Mouse (Mus musculus) NIH3T3 (cell line): ENCODE data around the gene Clcn3.

ENCODE experiments used
- DNase-seq: peaks from one replicate; pipeline ENCODE4 v3.0.0-alpha.2; 2012; ENCODE audit warnings: low read depth

Gene Clcn3

DNA sequence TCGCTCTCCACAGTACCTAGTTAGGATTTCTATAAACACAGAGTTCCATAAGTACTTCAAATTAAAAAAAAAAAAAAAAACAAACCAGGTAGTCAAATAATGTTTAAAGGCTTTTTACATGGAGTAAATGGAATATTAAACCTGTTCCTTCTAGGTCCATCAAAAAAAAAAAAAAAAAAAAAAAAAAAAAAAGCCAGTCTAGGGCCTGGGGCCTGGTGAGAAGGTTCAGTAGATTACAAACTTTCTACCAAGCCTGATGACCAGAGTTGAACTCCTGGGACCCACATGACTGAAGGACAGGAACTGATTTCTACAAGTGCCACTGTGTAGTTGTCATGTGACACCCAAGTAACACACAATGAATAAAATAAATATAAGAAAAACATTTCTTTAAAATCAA is 31.3 kb downstream of the Clcn3 start:
- DNase-seq: no peak

DNA sequence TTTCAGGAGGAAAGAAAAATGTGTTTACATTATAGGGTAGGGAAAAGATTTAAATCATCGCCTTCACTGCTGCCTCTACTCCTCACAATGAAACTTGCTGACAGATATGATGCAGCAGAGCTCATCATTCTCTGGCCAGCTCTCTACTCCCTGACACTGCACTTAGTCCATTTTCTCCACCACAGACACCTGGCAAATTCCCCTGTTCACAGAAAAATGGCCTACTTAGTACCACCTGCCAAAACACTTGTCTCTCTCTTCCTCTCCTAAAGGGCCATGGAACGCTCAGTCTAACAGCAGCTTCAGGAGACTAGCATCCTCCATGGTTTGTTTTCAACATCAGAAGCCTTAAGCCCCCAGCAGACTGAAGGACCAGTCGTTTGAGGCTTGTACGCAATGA is 31.8 kb downstream of the Clcn3 start:
- peak; percentile 37 for DNase-seq

DNA sequence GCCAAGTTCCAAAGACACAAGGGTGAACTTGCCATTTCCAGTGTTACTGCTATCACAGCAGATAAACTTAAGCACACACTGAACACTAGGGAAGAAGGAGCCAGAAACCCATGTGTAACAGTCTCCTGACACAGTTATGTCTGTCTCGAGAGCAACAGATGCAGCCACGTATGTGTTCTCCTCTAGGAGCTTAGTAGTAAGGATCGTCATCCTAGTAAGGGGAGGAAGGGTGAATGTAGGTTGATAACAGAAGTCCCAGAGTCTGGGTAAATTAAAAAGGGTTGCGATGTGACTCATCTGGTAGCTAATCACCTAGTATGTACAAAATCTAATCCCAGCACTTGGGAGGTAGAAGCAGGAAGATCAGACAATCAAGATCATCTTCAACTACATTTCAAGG is 33.2 kb downstream of the Clcn3 start:
- no peak for DNase-seq

DNA sequence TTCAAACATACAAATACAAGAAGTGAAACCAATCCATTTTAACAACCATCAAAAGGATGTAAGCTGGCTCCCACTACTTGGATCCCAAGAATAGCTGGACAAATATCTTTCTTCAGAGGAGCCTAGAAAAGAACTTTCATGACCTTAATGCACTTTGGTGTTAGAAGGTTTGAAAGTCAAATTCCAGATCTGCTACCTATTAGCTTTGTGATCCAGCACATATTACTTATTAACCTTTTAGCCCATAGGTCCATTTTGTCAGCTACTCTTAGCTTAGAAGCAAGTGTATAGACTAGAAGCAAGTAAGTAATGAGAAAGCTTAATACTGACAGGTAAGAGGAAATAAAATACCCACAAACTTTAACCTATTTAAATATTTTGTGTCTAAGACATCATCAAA is 35.6 kb downstream of the Clcn3 start:
- DNase-seq: no peak

DNA sequence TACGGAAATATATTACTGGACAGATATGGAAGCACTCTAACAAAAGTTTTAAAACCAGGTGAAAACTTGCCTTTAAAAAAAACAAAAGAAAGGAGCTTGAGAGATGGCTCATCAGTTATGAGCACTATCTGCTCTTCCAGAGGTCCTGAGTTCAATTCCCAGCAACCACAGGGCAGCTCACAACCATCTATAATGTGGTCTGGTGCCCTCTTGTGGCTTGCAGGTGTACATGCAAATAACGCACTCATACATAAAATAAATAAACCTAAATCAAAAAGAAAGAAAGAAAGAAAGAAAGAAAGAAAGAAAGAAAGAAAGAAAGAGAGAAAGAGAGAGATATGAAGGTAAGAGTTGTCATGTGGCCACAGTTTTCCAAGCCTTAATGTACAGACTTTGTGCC is 40.2 kb downstream of the Clcn3 start:
- DNase-seq: peak; percentile 25

DNA sequence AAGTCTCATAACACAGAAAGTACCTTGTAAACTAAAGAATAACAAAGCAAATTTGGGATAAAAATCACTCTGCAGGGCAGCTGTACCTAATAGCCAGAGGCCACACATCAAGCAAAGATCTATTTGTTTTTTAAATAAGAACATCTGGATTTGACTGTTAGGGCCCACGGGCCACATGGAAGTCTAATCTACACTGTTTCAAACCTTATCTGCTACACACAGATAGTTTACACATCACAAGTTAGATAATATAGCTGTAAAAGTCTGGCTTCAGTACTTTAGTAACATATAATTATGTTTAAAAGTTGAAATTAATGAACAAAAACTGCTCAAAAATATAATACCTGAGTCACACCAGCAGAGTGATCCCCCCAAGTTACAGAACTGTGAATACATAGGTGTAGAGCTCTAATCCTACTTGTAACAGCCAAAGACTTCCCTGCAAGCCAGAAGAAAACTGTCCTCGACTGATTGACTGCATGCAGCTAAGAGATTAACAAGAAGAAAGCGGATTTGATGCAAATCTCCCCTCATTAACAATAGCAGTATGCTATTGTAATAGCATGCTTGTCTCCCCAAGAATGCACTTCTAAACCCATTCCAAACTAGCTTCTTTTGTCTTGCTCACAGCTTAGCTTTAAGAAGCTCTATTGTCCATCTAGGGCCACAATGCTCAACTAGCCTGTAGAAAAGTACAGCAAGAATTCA is 44.2 kb downstream of the Clcn3 start:
- no peak for DNase-seq

DNA sequence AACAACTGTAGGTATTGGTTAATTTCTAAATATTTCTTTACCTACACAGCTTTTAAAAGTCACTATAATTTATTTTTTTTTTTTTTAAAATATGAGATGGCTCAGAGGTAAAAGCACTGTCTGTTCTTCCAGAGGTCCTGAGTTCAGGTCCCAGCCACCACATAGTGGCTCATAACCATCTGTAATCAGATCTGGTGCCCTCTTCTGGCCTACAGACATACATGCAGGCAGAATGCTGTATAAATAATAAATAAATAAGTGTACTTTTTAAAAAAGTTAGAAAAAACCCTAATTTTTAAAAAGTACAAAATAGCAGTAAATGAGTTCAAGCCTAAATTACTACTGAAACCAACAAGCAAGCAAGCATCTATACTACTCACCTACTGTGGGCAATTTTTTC is 49.5 kb downstream of the Clcn3 start:
- DNase-seq: no peak

DNA sequence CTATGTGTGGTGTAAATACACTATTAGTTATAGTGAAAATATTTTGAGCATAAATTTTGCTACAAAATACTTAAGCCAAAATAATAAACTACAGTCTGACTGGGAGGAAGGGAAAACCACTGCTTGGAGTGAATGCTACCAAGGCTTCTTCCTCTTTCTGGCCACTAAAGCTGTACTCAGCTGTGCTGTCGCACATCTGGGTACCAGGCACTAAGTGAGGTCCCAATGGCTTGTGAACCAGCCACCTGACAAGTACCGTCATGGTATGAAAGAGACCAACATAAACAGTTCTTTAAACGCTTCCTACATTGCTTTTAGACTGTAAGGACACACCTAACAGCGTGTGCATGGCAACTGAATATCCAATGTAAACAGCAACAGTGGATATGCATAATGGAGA is 62.9 kb downstream of the Clcn3 start:
- no peak for DNase-seq

DNA sequence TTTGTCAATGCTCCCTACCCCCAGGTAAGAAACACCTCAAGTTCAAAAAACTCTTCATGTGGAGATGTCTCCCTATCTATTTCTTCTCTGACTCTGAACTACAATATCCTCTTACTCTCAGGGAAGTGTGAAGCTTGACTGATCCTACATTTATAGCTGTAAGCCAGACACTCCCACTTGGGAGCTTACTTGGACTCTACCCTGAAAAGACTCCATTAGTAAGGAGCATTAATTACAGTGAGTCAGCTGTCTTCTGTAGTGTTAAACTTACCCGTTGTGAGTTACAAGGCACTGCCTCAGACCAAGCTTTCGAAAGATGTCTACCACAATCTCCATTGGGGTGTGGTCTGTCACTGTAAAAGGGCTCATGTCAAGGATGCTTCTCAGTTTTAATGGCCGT is 64.0 kb downstream of the Clcn3 start:
- DNase-seq: no peak

DNA sequence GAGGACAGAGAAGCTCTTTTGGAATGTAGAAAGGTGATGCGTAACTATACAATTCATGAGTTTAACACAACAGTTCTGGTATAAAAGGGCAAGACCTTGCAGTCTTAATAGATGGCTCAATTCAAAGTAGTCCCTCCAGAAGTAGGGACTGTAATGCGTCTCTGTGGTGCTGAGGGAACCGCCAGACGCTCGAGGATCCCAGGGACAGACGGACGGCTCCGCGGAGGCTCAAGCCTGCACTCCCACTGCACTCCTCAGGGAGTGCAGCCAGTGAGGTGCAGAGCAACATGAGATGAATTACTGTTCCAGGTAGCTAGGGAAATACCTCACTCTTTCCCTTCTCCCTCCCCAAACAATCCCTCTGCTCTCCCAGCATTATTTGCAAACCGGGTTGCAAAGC is 70.5 kb downstream of the Clcn3 start:
- no peak for DNase-seq

DNA sequence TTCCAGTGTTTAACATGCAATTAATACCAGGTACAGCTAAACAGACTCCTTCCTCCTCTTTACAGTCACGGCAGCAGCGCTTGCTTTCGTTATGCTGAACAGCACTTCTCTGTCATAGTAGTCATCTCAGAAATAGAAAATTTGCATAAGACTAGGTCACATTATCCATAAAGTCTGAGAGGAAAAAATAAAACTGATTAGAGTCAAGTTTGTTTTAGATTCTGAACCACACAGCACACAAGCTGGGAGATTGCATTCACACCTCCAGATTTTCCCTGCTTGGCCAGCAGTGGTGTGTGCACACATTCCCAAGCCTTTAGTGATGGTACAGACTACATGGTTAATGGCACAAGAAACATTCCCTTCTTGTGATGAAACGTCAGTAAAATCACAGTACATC is 71.0 kb downstream of the Clcn3 start:
- no peak for DNase-seq

DNA sequence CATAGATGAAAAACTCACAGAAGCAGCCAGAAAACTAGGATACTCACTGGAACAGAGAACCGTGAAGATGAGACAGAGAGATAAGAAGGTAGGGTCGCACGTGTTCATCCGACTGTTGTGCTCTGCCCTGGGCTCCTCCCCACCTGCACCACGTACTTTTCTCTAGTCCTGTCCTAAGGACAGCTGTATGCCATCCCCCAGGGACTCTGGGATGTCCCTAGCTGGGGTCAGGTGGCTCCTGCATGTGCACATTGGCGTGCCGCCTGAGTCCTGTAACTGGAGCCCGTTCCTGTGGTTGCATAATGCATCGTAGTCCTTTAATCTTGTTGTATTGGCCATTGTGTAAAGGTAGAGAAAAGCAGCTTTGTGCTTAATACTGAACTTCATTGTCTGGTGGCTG is 83.0 kb downstream of the Clcn3 start:
- DNase-seq: peak; percentile 18

DNA sequence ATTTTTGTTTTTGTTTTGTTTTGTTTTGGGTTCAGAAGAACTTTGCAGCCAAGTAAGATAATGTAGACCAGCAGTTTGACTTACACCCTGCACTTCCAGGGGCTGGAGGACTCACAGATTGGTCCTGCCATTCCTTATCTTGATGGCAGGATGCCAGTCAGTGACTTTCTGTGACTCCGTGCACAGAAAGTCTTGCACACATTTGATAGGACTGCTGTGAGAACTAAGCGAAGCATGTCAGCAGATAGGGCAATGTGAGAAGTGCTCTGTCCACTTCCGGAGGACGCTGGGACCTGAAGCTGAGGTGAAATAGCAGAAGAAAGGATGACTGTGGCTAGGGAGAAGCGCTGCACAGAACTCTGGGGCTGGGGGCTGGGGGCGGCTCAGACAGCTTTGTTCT is 87.2 kb downstream of the Clcn3 start:
- DNase-seq: no peak

DNA sequence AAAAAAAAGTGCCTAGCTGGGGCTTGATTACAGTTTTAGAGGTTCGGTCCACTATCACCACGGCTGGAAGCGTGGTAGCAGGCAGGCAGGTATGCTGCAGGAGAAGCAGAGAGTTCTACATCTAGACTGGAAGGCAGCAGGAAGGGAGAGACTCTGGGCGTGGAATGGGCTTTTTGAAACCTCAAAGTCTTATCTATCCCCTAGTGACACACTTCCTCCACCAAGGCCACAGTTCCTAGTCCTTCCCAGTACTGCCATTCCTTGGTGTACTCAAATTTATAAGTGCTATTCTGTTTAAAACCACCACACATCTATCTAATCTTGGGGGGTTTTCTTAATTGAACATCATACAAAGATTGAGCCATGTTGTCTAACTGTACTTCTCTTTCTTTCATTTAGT is 91.3 kb downstream of the Clcn3 start:
- no peak for DNase-seq

DNA sequence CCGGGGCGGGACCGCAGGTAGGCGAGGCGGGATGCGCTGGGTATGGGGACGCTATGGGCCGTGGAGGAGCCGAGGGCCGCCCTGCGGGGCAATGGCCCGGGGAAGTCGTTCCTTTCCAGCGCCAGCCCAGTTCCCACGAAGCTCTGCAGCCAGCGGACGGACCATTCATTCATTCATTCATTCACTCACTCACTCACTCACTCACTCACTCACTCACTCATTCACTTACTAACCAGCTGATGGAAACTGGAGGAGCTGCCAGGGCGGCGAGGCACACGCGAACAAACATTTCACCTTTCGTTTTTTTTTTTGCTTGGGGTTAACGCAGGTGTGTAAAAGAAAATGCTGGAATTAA is 92.6 kb downstream of the Clcn3 start:
- DNase-seq: no peak

DNA sequence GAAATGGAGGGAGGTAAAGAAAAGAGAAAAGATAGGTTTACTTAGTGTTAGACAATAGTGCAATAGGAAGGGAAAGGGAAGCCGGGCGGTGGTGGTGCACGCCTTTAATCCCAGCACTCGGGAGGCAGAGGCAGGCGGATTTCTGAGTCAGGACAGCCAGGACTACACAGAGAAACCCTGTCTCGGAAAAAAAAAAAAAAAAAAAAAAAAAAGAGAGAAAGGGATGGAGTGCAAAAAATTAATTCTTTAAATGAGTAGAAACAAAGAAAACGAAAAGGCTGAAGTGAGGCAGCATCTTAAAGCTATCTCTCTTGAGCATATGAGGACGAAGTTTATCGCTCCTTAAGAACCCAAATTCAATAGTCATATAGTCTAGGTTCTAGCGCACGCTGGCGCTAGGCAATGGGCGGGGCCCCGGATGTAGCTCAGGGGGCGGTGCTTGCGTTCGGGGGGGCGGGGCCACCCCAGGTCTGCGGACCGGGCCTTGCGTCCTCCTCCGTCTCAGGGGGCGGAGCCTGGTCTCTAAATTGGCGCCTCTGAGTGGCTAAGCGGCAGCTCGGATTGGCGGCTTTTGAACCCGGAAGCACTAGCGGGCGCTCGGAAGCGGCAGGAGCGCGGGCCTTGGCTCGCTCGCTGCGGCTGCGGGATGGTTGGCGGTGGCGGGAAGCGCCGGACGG is 93.1 kb downstream of the Clcn3 start, which contains the start of gene Hpf1:
Gene Hpf1, plus strand, starts transcription at position 576 of the 677 bp plus-strand sequence.
- peak; percentile 99 for DNase-seq

DNA sequence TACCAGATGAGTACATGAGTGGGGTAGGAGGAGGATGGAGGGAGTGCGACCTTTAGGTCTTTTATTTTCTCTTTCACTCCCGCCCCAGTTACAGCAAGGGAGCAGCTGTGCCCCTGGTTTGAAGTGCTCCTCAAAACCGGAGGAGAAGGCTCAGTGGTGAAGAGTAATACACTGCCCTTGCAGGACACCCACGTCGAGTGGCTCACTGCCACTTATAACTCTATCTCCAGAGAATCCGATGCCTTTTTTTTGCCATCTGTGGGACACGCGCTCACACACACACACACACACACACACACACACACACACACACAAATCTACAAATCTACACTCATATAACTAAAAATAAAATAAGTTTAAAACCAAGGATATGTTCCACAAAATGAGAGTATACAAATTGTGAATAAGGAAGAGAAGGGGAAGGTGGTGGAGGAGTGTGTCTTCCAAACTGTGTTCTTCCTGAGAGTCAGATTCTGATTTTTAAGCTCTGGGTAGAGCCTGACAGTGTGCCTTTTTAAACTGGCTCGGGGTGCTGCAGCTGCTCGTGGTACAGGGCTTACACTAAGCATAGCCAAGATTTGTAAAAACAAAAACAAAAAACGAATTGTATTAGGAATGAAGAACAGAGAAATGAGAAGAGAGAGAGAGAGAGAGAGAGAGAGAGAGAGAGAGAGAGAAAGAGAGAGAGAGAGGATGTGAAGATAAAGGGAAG is 93.8 kb downstream of the Clcn3 start:
- DNase-seq: no peak

DNA sequence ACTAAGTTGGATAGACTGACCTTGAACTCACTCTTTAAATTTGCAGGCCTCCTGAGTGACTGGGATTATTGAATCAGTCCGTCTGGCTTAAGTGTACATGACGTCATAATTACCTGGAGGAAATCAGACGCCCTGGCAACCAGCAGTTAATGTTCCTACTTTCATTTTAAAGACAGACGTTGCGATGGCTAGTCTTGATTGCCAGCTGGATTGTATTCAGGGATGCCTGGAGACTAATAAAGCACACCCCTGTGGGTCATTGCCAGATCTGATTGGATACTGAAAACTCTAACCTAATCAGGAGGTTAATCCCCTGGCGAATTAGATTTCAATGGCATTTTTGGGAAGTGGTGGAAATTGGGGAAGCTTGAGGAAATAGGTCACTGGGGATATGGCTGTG is 96.4 kb downstream of the Clcn3 start:
- peak; percentile 24 for DNase-seq

DNA sequence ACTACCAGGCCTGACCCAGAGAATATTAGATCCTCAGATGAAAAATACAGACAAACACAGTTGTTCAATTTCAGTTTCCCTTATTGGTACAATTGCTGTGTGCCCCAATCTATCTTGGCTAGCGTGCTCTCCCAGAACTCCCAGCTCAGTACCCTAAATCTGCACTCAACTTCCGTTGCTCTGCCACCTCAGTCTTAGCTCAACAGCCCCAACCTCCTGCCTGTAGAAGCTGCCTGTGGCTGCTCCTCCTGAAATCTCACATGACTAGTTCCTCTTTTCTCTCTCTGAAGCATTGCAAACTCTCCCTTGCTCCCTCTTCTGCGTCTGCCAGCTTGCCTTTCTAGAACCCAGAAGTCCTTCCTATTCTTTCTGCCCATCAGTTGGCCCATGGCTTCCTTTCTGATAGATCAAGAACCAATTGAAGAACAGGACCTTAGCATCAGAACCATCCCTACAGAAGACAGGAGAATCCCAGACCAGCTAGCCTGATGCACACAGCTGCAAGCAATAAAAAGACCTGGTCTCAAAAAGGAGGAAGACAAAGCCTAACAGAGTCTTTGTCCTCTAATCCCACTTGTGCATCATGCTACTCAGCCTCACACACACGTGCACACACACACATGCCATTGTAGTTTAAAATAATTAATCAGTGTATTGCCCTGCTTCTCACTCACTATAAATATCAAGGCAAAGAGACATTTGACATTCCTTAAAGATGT is 99.5 kb downstream of the Clcn3 start:
- no peak for DNase-seq

DNA sequence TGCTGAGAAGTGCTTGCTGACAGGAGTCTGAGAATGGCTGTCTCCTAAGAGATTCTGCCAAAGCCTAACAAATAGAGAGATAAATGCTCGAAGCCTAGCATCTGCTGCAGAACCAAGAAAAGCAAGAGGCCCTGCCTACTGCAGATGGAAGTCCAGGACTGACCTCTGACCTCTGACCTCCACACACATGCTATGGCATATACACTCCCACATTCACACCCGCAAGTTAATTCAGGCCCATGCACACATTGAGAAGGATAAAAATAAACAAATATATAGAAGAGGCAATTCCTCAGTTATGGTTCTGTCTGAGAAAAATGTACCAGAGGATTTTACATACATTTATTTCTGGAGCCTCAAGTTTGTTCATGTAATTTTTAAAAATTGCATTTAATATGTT is 104.5 kb downstream of the Clcn3 start:
- no peak for DNase-seq

DNA sequence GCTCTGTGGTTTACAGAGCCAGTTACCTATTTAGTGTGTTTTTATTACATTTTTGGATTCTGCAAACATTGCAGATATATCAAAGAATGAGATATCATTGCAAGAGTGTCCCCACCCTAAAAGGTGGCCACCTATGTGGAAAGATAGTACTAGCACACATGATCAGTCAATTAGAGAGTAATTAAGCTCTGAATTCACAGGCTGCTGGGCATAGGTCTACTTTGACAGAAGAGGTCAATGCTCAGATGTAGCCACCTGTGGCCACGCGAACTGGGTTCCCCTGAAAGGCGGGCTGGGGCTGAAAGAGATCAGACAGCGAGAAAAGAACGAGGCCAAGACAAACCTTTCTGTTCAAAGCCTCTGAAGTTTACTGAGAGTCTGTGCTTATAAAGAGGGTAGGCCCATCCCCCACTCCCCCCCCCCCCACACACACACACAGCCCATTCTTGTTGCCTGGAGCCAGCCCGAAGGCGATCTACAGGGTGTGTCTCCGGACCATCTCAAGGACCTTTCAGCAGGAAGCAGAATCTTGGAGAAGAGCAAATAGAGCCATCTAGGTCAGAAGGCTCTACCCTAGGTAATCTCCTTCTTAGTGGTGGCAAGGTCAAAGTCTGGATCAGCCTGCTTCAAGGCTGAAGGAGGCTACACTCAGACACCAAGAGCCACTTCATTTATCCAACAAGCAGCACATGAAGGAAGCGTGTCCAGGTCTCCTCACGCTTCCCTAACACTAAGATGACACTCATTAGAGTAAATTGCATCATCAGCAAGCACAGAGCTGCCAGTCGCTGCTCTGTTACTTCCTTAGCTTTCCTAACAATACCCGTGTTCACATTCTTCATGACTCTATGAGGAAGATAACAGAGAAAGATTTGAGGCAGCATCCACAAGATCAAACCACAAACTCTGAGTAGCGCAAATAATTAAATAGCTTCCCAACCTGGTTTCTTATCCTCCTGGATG is 112.6 kb downstream of the Clcn3 start:
- DNase-seq: no peak

DNA sequence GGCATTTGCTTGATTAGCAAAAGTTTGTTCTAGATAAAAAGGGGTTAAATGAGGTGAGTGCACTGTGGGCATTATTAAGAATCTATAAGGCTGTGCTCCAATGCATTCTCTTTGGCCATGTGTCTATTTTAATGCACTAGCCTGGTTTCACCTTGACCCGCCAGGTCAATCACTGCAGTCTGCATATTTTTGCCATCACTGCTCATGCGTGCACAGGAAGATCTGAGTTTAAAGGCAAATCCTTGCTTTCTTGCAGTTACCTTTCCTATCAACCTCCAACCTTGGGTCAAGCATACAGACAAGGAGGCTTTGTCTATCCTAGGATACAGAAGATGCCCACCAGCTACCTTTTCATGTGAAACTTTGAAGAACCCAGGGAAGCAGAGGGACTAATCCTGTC is 113.3 kb downstream of the Clcn3 start:
- no peak for DNase-seq
